Mouse (Mus musculus) brain, embryonic 18.5 days (tissue): ENCODE data around the gene Vamp2.
A peak's percentile ranks its signal among the peaks of the same experiment; 100 is the strongest.

Source experiments
- DNase-seq: peaks from one replicate; pipeline ENCODE4 v3.0.0-alpha.2; 2012; ENCODE audit warnings: low read depth, low spot score

The Vamp2 gene

DNA sequence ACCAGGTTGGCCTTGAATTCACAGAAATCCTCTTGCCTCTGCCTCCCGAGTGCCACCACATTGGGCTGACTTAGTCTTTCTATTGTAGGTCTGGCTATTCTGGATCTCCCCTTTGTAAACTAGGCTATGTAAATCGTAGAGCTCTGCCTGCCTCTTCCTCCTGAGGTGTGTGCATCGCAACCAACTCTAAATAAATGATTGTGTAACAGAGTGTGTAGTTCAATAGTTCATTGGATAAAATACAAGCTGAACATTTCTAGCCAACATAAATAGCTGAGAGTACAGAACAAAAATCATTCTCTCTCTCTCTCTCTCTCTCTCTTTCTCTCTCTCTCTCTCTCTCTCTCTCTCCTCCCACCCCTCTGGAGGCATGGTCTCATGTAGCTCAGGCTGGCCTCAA is 26.3 kb downstream of the Vamp2 start:
- DNase-seq, result no peak

DNA sequence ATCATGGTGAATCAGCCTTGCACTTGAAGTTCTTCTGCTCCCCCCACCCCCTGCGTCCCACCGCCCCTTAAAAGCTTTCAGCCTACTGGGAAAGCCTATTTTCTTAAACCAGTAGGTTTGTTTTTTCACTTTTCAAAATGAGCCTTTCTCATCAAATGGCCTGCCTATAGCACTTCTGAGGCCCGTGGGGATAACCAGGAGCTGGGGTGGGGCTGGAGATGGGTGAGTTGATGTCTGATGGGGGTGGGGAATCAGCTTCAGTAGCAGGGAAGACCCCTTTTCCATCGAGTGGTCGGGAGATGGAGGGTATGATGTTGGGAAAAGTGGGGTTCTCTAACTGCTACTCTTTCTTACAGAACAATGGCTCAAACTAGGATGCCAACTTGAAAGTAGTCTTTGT is 28.6 kb downstream of the Vamp2 start:
- no peak for DNase-seq

DNA sequence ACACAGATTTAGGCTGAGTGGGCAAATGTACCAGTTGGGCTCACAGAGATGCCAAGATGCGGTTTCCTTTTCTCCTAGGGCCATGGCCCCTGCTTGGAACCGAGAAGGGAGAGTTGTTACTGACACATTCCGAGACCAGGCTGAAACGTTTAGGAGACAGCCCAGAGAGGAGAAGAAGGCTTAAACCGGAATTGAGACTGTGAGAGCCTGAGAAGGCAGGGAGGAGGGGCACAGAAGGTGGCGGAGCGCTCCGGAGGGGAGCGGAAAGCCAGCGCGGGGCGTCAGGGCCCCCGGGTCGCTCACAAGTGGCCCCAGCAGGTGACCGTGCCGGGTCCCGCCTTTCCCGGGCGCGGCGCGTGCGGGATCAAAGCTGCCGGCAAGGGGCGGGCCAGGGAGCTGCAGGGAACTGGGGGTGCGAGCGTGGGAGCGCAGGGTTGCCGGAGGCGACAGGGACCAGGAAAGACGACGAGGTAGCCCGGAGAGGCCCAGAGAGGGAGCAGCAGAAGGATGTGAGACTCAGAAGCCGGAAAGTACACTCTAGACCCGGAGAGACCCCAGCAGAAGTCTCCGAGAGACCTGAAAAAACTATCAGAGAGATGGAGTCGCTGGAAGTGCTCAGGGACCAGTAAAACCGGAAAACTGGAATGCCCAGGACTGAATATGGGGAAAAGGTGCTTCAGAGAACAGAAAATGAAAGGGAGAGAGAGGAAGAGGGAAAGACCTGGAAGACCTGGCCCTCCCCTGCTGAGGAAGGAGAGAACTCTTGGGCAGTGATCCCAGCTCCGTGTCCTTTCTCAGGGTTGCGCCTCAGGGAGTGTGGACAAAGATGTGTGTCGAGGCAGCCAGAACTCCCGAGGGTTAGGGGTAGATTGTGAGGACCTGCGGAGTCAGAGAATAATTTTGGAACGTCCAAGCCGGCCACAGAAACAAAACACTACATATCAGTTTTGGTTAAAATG is 29.7 kb downstream of the Vamp2 start:
- DNase-seq, result no peak

DNA sequence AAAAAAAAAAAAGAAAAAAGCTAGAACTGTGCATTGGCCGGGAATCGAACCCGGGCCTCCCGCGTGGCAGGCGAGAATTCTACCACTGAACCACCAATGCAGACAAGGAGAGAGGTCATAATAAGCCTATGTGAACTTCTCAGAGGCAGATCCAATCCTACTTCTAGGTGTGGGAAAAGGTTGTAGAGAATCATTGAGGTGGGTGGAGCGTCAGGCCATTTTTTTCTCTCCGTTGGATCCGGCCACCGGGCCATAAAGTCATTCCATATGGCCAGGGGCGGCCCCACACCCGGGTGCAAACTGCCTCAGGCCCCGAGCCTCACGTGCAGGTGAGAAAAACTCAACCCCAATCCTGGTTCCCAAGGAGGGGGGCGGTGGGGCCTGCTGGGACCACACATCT is 30.5 kb downstream of the Vamp2 start:
- DNase-seq, result no peak

DNA sequence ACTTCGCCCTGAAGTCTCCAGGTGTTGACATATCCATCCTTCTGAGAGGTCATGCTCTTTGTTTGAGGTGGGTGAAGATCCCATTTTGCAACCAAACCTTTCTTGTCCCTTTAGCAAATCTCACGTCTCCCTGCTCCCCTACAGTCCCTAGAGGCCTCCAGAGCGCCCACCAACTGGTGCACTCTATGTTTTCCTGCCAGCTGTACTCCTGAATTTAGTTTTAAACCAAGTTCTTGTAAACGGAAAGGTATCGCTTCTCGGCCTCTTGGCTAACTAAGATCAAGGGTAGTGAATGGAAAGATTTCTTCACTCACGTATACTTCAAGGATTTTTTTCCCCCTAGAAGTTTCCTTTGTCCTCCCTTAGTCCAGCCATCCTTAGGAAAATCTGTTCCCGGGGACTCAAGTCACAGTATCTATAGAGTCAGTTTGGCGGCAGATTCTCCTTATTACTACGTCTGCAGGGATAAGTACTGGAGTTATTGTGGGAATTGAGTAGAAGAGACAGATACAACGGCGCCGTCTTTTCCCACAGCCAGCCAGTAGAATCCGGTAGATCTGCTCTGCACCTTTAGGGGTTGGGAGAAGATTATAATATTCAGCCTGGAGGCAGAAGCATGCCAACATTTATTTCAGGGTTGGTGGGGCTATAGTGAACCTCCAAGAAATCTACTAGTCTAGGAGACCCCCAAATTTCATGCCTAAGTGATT is 31.3 kb downstream of the Vamp2 start:
- no peak for DNase-seq

DNA sequence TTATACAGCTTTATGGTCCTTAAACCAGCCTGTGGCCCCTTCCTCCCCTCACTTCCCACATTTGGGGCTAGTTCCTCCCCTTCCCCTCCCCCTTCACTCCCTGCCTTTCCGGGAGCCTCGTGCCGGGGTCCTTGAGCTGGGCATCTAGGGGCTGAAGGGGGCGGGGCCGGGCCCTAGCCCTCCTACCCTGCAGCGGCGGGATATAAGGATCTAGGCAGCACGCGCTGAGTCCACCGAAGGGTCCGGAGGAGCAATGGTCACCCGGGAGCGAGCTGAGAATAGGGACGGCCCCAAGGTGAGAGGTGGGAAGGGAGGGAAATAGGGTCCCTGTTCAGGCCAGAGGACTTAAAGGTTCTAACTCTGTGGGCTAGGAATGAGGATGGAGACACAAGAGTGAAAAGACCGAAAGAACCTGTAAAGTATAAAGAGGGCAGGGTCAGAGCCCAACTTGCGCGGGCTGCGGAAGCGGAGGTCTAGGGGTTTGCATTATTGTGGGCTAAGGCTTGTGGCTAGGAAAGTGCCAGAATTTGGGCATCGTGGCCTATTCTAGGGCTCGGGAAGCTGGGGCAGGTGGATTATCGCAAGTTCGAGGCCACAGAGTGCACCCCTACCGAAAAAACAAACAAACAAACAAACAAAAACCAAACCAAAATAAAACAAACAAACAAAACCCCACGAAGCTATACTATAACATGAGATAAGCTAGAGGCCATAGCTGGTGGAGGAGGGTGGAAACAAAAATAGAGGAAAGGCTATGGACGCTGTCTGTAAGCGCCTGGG is 32.1 kb downstream of the Vamp2 start, which contains the start of gene Hes7:
Hes7 (plus strand) TSS at position 184 of the 780 bp plus-strand sequence.
- no peak for DNase-seq

DNA sequence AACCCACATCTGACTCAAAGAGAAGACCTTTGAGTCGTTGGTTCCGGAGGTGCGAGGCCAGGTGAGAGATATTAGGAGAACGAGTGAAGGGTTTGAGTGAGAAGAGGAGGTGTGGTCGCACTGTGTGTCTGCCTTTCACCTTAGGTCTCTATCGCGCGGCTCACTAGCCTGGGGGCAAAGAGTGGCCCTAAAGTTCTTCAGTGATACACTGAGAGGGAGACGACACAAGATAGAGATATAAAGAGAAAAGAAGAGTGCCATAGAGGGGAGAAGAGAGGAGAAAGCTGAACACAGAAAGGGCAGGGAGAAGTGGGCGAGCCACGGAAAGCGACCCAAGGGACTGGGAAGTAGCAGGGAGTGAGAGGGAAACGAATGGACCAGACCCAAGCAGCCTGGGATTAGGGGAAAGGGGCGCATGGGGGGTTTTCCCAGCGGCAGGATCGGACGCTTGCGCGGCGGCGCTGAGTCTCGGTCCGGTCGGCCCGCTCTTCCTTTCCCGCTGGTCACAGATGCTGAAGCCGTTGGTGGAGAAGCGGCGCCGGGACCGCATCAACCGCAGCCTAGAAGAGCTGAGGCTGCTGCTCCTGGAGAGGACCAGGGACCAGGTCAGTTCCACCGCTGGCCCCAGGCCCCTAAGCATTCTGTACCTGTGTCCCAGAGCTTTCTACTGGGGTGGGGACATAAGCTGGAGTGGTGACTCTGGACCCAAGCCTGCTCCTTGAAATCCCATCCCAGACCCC is 32.9 kb downstream of the Vamp2 start:
- no peak for DNase-seq

DNA sequence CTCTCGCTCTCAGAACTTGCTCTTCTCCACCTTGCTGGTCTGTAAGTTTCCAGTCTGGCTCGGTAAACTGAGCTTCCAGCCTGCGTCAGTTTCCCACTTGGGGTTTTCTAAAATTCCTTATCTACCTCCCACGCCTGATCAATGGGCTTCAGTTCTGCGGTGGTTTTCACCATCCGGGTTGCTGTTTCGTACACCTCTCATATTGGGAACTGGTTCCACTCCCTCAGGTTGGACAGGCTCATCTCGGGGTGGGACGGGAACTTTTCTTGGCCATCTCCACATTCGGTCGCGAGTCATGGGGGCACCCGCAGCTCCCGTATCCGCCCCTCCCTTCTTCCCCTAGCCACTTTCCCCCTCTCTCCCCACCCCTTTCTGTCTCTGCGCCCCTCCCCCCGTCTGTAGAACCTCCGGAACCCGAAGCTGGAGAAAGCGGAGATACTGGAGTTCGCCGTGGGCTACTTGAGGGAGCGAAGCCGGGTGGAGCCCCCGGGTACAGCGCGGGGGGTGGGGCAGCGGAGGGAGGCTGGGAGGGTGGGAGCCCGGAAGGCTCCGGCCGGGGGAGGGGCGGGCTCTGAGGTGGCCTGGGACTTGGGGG is 33.5 kb downstream of the Vamp2 start:
- no peak for DNase-seq

DNA sequence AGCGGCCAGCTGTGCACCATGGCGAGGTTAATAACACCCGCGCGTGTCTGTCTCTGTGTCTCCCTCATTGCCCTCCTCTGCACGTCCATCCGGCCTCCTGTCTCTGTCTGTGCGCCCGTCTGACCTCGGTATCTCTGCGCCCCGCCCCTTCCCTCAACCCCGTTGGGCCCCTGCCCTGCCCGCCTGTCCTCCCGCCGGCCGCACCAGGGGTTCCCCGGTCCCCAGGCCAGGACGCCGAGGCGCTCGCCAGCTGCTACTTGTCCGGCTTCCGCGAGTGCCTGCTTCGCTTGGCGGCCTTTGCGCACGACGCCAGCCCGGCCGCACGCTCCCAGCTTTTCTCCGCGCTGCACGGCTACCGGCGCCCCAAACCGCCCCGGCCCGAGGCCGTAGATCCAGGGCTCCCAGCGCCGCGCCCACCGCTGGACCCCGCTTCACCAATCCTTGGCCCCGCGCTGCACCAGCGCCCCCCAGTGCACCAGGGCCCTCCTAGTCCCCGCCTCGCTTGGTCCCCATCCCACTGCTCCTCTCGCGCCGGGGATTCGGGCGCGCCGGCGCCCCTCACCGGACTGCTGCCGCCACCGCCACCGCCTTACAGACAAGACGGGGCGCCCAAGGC is 34.2 kb downstream of the Vamp2 start, which contains the start of gene 9130213A22Rik:
9130213A22Rik (minus strand) TSS at position 254 of the 616 bp plus-strand sequence.
- no peak for DNase-seq

DNA sequence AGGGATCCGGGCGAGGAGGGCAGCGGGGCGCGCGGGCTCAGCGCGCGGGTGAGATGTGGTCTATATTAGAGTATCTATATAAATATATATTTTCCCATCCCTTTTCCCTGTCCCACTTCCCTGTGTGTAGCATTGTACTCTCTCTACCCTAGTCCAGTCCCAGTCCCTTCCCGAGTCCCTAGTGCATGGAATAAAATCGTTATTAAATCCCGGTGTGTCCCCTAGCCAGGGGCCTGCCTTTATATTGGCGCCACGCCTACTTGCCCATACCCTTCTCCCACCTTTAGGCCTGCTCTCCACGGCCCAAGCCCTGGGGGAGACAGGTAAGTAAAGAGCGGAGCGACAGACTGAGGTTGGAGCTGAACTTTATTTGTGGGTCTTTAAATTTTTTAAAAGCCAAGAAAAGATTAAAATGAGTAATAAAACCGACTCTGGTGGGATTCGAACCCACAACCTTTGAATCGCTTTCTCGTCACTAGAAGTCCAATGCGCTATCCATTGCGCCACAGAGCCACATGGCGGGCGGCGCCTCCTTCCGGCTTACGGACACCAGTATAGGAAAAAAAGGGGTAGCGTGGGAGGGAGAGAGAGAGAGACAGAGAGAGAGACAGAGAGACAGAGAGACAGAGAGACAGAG is 34.9 kb downstream of the Vamp2 start:
- peak; percentile 78 for DNase-seq

DNA sequence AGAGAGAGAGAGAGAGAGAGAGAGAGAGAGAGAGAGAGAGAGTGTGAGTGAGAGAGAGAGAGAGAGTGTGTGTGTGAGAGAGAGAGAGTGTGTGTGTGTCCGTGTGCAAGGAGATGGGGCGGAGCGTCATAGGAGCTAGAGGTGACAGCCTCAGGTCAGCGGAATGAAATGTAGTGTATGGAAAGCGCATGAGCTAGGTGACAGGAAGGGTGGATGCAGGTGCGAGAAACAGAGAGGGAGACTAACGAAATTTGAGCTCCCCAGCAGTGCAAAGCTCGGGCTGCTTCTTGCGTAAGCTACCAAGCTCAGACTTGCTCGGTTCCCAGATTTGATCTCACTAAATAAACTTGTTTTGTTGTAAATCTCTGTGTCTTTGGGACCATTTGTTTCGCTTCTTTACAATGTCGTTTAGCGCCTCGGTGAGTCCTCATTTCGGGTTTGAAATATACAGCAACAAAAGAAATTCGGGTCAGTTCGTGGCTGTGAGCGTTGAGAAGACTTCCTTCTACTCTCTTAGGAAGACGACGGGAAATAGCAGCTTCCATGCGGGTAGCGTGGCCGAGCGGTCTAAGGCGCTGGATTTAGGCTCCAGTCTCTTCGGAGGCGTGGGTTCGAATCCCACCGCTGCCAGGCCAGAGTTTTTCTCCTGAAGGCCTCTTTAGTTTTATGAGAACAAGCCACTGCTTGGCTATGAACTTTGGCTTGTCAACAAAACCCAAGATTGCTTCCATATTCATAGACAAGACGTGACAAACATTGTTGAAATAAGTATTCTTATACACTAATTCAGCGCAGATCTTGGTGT is 35.6 kb downstream of the Vamp2 start:
- DNase-seq, result peak; percentile 82

DNA sequence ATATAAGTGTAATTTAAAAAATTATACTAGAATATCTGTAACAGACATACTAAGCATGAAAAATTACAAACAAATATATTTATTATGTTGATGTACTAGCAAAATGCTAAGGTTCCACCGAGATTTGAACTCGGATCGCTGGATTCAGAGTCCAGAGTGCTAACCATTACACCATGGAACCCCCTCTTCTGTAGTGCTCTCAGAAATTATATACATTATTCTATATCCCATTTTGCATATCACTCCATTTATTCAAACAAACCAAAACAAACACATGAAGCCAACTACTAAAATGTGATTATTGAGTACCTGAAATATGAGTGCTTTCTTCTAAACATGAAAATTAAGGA is 36.2 kb downstream of the Vamp2 start:
- DNase-seq, result no peak

DNA sequence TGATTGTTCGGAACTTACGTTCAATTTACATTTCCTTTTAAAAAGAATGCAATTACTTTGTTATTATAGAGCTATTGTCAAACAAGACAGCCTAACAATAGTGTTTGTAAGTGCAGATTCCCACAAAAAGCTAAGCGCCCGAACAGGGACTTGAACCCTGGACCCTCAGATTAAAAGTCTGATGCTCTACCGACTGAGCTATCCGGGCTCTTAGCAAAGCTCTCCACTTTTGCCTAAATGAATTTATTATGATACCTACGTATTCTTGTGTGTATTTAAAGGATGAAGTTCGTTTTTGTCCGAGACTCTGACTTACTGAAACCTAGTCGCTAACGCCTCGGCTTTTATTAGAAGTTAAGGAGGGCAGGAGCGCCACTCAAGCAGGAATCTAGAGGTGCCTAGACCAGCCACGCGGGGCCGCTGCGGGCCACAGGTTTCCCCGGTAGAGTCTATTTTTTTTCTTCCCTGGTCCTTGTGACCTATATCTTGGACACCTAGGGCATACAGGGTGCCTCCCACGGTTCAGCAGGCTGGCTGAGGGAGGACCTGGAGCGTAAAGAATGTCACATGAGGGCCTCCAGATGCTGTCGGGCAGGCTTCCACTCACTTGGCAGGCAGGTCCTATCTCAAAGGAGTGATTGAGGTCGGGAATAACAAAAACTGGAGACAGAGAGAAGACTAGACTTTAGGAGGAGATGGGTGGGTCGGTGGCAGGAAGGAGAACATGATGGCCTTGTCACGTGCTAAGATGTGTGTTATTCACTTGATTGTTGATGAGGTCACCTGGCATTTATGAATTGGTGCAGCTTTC is 37.0 kb downstream of the Vamp2 start:
- peak; percentile 81 for DNase-seq

DNA sequence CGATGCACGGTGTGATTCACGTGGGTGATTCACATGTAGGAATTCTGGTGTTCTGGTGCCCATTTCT is 37.4 kb downstream of the Vamp2 start, which contains the start of gene Aloxe3:
Aloxe3 (plus strand) TSS at position 45 of the 67 bp plus-strand sequence.
- no peak for DNase-seq

DNA sequence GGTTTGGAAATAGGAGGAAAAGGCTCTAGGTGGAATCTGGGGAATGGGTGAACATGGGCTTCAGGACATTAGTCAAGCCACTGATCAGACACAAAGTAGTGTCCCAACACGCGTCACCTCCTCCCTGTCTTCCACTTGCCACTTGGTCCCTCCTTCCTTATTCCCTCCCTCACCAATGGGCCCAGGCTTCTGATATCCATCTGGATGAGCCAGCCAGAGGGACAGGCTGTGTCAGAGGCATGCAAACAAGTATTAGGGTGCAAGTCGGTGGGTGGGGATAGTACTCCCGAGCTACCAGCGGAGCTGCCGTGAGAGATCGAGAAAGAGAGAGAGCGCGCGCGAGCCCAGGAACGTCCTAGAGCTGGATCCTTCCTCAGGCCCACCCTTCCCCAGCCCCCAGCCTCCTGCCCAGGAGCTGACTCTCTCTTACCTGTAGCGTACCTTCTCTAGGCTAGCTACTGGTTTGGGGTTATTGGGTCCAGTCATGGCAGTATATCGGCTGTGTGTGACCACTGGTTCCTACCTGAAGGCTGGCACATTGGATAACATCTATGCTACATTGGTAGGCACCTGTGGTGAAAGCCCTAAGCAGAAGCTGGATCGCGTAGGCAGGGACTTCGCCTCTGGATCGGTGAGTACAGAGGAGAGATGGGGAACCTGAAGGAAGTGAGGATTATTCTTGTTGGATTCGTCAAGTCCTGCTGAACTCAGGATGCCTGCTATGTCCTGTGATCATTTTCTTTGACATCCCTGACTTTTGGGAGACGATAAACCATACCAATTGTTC is 37.8 kb downstream of the Vamp2 start:
- no peak for DNase-seq

DNA sequence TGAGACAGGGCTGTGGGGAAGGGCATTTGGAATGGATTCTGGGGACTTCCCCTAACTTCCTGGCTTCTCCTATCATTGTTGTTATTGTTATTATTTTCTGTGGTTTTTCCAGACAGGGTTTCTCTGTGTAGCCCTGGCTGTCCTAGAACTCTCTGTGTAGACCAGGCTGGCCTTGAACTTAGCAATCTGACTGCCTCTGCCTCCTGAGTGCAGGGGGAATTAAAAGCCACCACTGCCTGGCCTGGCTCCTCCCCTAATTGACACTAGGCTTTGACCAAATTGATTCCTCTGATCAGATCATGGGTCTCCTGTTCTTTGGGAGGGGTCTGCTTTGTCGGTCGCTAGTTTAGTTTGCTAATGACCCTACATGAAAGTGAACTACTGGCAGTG is 38.4 kb downstream of the Vamp2 start:
- DNase-seq, result no peak

DNA sequence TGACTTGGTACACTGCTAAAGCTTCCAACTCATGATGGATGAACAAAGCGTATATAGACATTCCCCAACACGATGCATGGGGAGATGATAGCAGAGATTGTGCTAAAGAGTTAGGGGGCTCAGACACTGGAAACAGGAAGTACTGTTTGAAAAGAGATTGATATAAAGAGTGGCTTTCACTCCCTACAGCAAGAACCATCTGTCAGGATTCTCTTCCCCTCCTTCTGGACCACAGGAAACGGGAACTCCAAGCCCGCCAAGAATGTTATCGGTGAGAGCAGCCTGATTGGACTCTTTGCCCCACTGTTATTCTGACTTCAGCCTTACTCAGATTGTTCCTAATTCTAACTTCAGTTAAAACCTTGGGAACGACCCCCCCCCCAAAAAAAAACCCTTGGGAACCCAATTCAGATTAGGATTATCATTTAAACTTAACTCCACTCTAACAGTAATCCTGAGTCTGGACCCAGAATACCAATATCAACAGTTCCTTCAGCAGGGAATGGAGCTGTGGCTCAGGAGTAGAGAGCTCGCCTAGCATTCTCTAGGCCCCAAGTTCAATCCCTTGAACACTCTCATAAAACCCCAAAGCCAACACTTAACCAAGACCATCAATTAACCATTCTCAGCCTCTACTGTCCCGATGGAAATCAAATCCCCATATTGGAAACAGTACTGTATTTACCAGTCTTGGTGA is 40.3 kb downstream of the Vamp2 start:
- no peak for DNase-seq

DNA sequence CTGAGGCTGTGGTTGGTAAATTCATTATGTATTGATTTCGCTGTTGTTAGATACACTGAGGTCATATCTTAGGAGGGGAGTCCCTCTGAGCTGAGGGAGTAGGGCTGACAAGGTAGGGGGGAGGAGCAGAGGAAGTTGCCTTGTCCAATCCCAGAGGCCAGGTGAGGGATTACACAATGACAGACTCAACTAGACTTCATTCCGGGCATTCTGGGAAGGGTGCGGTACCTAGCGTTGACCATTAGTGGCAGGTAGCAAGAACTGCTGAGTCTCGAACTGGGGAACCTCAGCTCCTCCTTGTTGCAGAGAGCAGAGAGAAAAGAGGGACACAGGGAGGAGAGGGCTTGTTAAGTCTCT is 45.3 kb downstream of the Vamp2 start:
- DNase-seq, result no peak
